Mouse (Mus musculus) hindbrain, embryonic 13.5 days (tissue): Measurements from ENCODE around the gene Gm28048. TPM values are rescaled to one million over a fixed set of nuclear protein-coding genes. Genes with fewer than 3 reads are reported as not detected.

Experiments
- ATAC-seq: fragments of 200-750 bp; cut with Nextera tagmentation; 2 replicates; pipeline ENCODE4 v1.8.0; 2017; ENCODE audit warnings: moderate TSS enrichment; ENCODE audit not compliant: low FRiP score
- H3K27ac ChIP-seq: fragments of 300-500 bp; sonication (generic); 2 replicates; pipeline ENCODE4 v1.5.1; 2015; ENCODE audit warnings: inconsistent platforms, mild to moderate bottlenecking, moderate library complexity
- H3K27me3 ChIP-seq: fragments of 300-500 bp; sonication (generic); 2 replicates; pipeline ENCODE4 v1.6.1; 2015; ENCODE audit warnings: mild to moderate bottlenecking, inconsistent platforms
- H3K36me3 ChIP-seq: fragments of 300-500 bp; sonication (generic); 2 replicates; pipeline ENCODE4 v1.6.1; 2015; ENCODE audit warnings: mild to moderate bottlenecking, inconsistent platforms
- H3K4me1 ChIP-seq: fragments of 300-500 bp; sonication (generic); replicated peaks from 2 replicates; pipeline ENCODE4 v1.6.1; 2015; ENCODE audit warnings: inconsistent platforms
- H3K4me2 ChIP-seq: fragments of 300-500 bp; sonication (generic); 2 replicates; pipeline ENCODE4 v1.6.1; 2015; ENCODE audit warnings: inconsistent platforms, mild to moderate bottlenecking, moderate library complexity
- H3K4me3 ChIP-seq: fragments of 300-500 bp; sonication (generic); 2 replicates; pipeline ENCODE4 v1.5.1; 2015; ENCODE audit warnings: mild to moderate bottlenecking, inconsistent platforms
- H3K9ac ChIP-seq: fragments of 300-500 bp; sonication (generic); 2 replicates; pipeline ENCODE4 v1.6.1; 2015; ENCODE audit warnings: mild to moderate bottlenecking, inconsistent platforms
- H3K9me3 ChIP-seq: fragments of 300-500 bp; sonication (generic); 2 replicates; pipeline ENCODE4 v1.6.1; 2016; ENCODE audit warnings: inconsistent platforms
- WGBS: fragments of 180-500 bp; shearing (Covaris S2); methylation state at CpG from one replicate; pipeline ENCODE4 v1.1.7; 2015; 5-methylcytosine and 5-hydroxymethylcytosine counted together
- polyA plus RNA-seq: library from polyadenylated mRNA; unstranded; fragments of >200 nt; fragmentation: Nextera tagmentation; extraction: Ambion mirVana; gene quantifications from 2 replicates; pipeline ENCODE4 v1.2.1, GENCODE M21; 2015

Gene Gm28048
- polyA plus RNA-seq, 1 experiment from 2014 or later = 6.1 TPM

DNA sequence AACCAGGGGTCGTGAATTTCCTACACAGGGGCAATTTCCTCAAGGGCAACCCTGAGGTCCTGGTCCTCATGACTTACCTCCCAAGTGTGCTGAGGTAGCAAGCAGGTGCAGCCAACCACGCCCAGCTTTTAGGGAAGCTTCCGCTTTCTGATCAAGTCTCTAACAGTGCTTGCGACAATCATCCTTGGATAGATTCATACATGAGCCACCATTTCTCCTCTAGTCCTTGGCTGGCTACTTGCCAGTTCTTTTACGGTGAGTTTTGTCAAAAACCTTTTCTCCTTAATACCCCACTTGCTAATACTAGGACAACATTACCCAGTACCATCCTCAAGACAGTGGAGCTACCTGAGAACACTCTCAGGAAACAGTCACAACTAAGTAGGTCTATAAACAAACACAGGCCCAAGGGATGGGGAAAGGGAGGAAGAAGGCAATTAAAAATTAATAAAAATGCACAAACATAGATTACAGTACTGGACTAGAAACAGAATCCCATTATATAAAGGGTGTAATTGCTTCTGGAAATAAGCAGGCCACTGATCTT is 133.2 kb downstream of the Gm28048 start:
- H3K4me3 ChIP-seq = no peak overlapping the region
- WGBS = 89% methylated on average over 5 of the region's 5 CpGs
- no peak overlapping the region for H3K4me2 ChIP-seq
- no peaks in the 10 kb centered on the region for H3K9me3 ChIP-seq
- ATAC-seq = no peak
- H3K9ac ChIP-seq = no peak overlapping the region
- 0 out of 2 replicates have a peak, but pooled peaks cover 5% of the 10 kb centered on the region for H3K27me3 ChIP-seq
- H3K36me3 ChIP-seq = no peaks in the 10 kb centered on the region
- H3K27ac ChIP-seq = no peak overlapping the region
- H3K4me1 ChIP-seq = peaks cover 11% of the 10 kb centered on the region; the same call in 1 of the 2 replicates

DNA sequence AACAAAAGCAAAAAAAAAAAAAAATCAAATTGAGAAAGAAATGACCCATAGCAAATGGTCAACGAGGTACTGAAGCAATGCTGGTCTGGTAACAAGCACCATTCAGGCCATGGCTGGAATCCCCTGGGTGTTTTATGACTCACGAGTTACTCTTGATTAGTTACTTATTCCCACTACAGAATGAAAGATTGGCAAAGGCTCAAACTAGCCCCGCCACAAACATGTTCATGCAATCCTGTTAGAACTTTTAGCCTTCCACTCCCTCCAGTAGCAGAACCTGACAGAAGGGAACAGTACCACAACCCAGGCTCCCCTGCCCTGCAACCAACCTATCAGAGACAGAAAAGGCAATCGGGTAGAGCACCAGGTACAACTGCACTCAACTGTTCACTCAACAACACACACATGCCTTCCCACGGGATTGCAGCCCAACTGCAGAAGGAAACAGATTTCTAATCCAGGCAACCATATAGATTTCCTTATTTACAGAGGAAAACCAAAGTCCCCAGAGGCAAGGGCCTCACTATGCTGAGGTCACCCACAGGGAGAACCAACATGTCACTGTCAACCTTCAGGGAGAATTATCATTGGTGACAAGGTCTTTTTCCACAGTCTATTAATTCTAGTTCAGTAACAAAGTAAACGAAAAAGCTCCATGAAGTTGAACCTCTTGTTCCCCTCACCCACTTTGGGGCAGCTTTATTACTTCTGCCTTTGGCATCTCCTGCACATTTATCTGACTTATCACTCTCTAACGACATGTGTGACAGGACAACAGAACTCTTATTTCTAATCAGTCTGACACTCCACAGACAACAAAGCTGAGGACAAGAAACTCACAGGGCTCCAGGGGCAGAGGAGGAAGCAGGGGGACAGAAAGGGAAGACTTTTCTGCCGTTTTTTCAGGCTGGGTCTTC is 133.9 kb downstream of the Gm28048 start:
- Histone ChIP-seq H3K4me1 (peaks cover 11% of the 10 kb centered on the region; the same call in 1 of the 2 replicates), H3K36me3 (no peaks in the 10 kb centered on the region), H3K27ac (no peak overlapping the region), H3K4me3 (no peak overlapping the region), H3K9me3 (no peaks in the 10 kb centered on the region), H3K27me3 (0 out of 2 replicates have a peak, but pooled peaks cover 3% of the 10 kb centered on the region), H3K4me2 (no peak overlapping the region), H3K9ac (no peak overlapping the region)
- WGBS = 72% methylated on average over 8 of the region's 8 CpGs
- no peak for ATAC-seq

DNA sequence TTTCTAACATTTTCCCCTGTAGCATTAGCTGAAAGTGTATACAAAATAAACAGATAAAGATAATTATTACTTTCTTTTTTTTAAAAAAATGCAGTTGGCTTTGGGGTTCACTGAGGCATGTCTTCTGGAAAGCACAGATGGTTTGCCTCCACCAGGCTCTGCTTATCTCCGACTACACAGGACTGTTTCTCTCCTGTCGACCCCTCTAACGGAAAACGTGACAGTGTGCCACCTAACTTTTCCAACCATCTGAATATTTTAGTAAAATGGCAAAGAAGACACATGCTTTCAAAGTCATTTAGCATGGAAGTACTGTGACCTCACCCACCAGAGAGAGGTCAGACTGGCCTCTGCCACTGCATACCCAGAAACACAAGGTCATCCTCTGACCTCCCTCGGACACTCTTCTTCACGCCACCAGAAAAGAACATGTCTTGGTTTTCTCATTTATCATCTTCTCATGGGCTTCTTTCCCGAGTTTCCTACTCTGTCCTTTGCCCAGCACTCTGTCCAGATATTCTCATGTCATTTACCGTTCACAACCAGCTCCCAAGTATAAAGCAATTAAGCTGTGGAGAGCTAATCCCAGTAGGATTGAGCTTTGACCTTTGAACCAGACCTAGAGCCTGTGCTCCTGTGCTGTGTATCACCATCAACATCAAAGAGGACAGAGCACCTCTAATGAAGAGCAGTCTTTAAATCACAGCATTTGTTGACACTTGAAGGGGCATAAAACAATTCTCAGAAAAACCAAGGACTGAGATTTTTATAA is 134.7 kb downstream of the Gm28048 start:
- no peak overlapping the region for H3K4me3 ChIP-seq
- no peaks in the 10 kb centered on the region for H3K9me3 ChIP-seq
- no peaks in the 10 kb centered on the region for H3K36me3 ChIP-seq
- 71% methylated on average over 8 of the region's 8 CpGs for WGBS
- peaks cover 11% of the 10 kb centered on the region; the same call in 1 of the 2 replicates for H3K4me1 ChIP-seq
- no peak overlapping the region for H3K27ac ChIP-seq
- no peaks in the 10 kb centered on the region for H3K27me3 ChIP-seq
- H3K4me2 ChIP-seq = no peak overlapping the region
- H3K9ac ChIP-seq = no peak overlapping the region
- no peak for ATAC-seq

DNA sequence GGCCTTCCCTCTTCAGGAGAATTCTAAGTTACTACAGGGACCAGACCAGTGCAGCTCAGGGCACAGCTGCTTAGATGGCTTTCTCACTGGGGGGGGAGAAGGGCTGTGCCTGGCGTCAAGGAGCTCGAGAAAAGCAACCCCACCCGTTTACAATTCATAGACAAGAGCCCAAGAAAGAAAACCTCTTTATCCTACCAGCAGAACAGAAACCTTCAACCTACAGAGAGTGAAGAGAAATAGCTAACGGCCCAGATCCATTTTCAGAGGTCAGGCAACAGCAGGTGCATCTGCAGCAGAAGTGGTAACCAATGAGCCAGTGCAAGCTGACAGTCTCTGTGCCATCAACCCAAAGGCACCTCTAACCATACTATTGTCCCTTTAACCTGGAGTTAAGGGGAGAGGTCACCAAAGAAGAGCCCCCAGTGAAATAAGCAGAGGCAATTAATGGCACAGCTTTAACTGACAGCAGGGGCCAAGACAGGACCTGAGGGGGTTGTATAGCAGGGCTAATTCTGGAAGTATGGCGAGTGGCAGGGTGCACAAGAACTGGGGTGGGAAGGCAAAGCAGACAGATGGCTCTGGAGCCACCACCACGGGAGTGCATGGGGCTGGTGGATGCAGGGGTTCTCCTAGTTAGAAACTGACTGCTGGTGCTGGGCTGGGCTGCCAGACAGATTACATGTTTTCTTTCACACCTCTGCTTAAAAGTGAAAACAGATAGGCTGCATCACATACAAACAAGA is 135.6 kb downstream of the Gm28048 start:
- no peak overlapping the region for H3K4me3 ChIP-seq
- H3K4me1 ChIP-seq = peaks cover 11% of the 10 kb centered on the region; the same call in 1 of the 2 replicates
- no peaks in the 10 kb centered on the region for H3K9me3 ChIP-seq
- no peak for ATAC-seq
- no peaks in the 10 kb centered on the region for H3K36me3 ChIP-seq
- no peak overlapping the region for H3K27ac ChIP-seq
- 60% methylated on average over 6 of the region's 6 CpGs for WGBS
- no peak overlapping the region for H3K9ac ChIP-seq
- no peaks in the 10 kb centered on the region for H3K27me3 ChIP-seq
- no peak overlapping the region for H3K4me2 ChIP-seq

DNA sequence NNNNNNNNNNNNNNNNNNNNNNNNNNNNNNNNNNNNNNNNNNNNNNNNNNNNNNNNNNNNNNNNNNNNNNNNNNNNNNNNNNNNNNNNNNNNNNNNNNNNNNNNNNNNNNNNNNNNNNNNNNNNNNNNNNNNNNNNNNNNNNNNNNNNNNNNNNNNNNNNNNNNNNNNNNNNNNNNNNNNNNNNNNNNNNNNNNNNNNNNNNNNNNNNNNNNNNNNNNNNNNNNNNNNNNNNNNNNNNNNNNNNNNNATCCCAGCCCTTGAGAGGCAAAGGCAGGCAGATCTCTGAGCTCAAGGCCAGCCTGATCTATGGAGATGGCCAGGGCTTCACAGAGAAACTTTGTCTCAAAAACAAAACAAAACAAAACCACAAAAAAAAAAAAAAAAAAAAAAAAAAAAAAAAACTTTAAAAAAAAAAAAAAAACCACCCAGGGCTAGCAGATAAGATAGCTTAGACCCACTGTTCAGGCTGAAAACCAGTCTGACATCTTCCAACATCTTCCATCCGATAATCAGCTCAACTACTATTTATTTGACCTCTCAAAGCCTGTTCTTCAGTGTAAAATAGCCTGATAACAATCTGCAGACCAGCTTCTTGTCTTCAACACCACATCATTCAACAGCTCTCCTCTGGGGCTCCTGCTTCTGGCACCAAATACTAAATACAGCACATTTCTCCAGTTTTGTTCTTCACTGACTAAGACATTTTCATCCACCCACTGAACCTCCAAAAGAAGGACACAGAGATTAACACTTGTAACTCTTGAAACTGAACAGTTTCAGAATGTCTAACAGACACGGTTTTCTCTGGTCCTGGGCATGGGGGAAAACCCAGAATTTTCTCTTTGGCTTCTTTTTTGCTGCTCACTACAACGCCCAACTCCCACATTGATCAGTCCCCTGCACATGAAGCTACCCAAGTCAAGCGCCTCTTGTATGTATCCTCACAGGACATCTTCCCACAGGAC is 136.9 kb downstream of the Gm28048 start:
- H3K4me1 ChIP-seq = peaks cover 11% of the 10 kb centered on the region; the same call in 1 of the 2 replicates
- no peaks in the 10 kb centered on the region for H3K36me3 ChIP-seq
- no peak overlapping the region for H3K4me2 ChIP-seq
- no peak overlapping the region for H3K4me3 ChIP-seq
- WGBS = 88% methylated on average over 4 of the region's 4 CpGs
- no peaks in the 10 kb centered on the region for H3K27me3 ChIP-seq
- H3K27ac ChIP-seq = no peak overlapping the region
- no peaks in the 10 kb centered on the region for H3K9me3 ChIP-seq
- H3K9ac ChIP-seq = no peak overlapping the region
- no peak for ATAC-seq

DNA sequence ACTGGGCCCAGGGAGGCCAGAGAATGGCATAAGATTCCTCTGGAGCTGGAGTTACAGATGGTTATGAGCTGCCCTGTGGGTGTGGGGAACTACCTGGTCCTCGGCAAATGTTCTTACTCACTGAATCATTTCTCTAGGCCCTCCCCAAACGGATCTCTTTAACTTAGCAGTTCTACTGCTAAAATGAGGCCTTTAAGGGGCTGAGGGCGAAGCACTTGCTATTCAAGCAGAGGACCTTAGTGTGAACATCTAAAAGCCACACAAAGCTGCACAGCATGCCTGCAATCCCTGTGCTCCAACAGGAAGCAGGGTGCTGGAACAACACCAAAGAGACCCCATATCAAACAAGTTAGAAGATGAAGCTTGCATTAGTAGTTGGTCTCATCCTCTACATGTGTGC is 142.4 kb downstream of the Gm28048 start:
- H3K9ac ChIP-seq = no peak overlapping the region

DNA sequence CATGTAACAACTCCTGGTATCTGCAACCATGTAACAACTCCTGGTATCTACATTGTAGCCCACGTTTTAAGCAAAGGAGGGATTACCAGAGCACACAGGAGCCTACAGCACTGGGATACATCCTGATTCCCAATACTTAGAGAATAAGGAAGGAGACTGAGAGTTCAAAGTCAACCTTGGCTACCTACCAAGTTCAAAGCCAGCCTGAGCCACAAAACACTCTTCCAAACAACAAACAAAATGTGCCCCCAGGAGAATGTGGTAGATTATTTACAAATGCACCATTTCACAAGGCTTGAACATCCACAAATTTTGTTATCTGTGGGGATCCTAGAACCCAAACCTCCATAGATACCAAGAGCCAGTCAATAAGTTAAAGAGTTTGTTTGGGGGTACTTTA is 143.5 kb downstream of the Gm28048 start:
- H3K4me2 ChIP-seq = no peak overlapping the region
- 54% methylated on average over 1 of the region's 1 CpGs for WGBS
- H3K4me3 ChIP-seq = no peak overlapping the region
- no peak overlapping the region for H3K9ac ChIP-seq
- no peaks in the 10 kb centered on the region for H3K27me3 ChIP-seq
- no peaks in the 10 kb centered on the region for H3K4me1 ChIP-seq
- H3K36me3 ChIP-seq = no peaks in the 10 kb centered on the region
- H3K9me3 ChIP-seq = no peaks in the 10 kb centered on the region
- no peak for ATAC-seq
- no peak overlapping the region for H3K27ac ChIP-seq

More for the DNA sequence above, 142.4 kb downstream of the Gm28048 start:
- no peak overlapping the region for H3K27ac ChIP-seq
- H3K9me3 ChIP-seq = no peaks in the 10 kb centered on the region
- no peaks in the 10 kb centered on the region for H3K36me3 ChIP-seq
- ATAC-seq = no peak
- no peak overlapping the region for H3K4me3 ChIP-seq
- H3K4me2 ChIP-seq = no peak overlapping the region
- 67% methylated on average over 3 of the region's 3 CpGs for WGBS
- H3K27me3 ChIP-seq = no peaks in the 10 kb centered on the region
- no peaks in the 10 kb centered on the region for H3K4me1 ChIP-seq

DNA sequence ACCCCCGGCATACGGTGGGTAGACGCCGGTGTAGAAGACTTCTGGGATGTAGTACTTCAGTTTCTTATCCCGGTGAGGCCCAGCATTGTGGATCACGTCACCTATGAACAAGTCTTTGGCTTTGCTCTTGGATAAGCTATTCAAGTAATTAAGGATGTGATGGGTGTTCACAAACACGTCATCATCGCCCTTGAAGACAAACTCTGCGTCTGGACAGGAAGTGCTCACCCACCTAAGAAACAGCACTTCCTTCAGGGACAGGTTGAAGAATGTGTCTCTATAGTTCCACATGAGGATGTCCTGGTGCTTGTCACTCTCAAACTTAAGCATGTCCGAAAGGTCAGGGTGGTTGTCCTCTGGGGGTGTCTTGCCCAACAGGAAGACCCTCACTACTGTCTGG is 145.6 kb downstream of the Gm28048 start:
- H3K27me3 ChIP-seq = no peaks in the 10 kb centered on the region
- 96% methylated on average over 10 of the region's 10 CpGs for WGBS
- ATAC-seq = no peak
- no peaks in the 10 kb centered on the region for H3K4me1 ChIP-seq
- no peak overlapping the region for H3K4me3 ChIP-seq
- no peak overlapping the region for H3K9ac ChIP-seq
- no peak overlapping the region for H3K4me2 ChIP-seq
- H3K9me3 ChIP-seq = no peaks in the 10 kb centered on the region
- H3K27ac ChIP-seq = no peak overlapping the region
- no peaks in the 10 kb centered on the region for H3K36me3 ChIP-seq

DNA sequence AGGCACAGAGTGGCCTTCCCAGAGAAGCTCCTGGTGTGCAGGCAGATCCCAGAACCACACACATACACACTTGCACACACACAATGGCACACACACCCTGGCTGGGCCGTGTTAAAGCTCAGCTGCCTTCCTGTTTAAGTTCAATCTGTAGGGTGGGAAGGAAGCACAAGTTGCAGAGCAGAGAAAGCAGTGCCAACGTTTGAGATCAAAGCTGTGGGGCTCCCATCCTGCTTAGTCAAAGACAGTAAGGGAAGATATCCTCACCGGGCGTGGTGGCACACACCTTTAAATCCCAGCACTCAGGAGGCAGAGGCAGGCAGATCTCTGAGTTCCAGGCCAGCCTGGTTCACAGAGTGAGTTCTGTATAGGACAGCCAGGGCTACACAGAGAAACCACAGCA is 149.3 kb downstream of the Gm28048 start:
- Histone ChIP-seq H3K27me3 (no peaks in the 10 kb centered on the region), H3K36me3 (no peaks in the 10 kb centered on the region), H3K4me1 (no peaks in the 10 kb centered on the region), H3K4me3 (no peak overlapping the region), H3K27ac (no peak overlapping the region), H3K9me3 (no peaks in the 10 kb centered on the region), H3K4me2 (no peak overlapping the region), H3K9ac (no peak overlapping the region)
- 84% methylated on average over 4 of the region's 4 CpGs for WGBS
- no peak for ATAC-seq

DNA sequence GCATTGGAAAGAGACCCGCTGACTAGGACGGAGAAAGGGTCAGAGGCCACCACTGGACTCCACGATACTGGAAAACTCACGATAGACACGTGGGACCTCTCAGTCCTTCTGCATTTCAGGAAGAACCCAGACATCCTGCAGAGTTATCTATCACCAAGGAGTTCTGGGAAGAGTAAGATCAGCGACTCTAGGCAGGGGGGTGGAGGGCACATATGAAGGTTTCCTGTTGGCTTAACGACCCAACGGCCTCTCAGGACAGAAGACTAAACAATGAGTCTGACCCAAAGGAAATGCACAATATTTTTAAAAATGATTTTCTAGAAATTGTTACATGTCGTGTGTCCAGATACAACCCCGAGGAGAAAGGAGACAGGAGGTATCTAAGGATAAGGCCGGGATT is 150.0 kb downstream of the Gm28048 start:
- Histone ChIP-seq H3K4me2 (no peak overlapping the region), H3K9me3 (no peaks in the 10 kb centered on the region), H3K4me3 (no peak overlapping the region), H3K9ac (no peak overlapping the region), H3K27me3 (no peaks in the 10 kb centered on the region), H3K36me3 (no peaks in the 10 kb centered on the region), H3K27ac (no peak overlapping the region), H3K4me1 (no peaks in the 10 kb centered on the region)
- ATAC-seq = no peak
- WGBS = 87% methylated on average over 11 of the region's 11 CpGs

DNA sequence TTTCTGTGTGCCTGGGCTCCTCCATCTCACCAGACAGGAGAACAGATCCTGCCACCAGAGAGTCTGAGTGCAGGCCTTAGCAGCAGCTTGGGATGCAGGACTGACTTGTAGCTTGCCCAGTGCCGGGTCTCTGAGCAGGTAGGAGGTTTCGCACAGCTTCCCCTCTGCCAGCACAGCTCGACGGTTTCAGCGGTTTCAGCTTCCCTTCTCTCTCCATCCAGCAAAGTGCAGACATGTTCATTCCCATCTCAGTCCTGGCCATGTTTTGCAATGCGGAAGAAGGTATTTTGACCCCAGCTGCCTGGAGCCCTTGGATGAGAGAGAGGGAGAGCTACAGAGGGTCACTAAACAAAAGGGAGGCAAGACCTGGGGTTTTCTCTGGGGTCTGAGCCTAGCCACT is 151.2 kb downstream of the Gm28048 start:
- H3K9me3 ChIP-seq = no peaks in the 10 kb centered on the region
- ATAC-seq = no peak
- no peak overlapping the region for H3K27ac ChIP-seq
- H3K27me3 ChIP-seq = no peaks in the 10 kb centered on the region
- no peak overlapping the region for H3K4me3 ChIP-seq
- H3K9ac ChIP-seq = no peak overlapping the region
- no peaks in the 10 kb centered on the region for H3K36me3 ChIP-seq
- no peak overlapping the region for H3K4me2 ChIP-seq
- 70% methylated on average over 6 of the region's 6 CpGs for WGBS
- H3K4me1 ChIP-seq = no peaks in the 10 kb centered on the region
